8 mouse cellular contexts compared by ENCODE assay signal in the genomic region with DNA sequence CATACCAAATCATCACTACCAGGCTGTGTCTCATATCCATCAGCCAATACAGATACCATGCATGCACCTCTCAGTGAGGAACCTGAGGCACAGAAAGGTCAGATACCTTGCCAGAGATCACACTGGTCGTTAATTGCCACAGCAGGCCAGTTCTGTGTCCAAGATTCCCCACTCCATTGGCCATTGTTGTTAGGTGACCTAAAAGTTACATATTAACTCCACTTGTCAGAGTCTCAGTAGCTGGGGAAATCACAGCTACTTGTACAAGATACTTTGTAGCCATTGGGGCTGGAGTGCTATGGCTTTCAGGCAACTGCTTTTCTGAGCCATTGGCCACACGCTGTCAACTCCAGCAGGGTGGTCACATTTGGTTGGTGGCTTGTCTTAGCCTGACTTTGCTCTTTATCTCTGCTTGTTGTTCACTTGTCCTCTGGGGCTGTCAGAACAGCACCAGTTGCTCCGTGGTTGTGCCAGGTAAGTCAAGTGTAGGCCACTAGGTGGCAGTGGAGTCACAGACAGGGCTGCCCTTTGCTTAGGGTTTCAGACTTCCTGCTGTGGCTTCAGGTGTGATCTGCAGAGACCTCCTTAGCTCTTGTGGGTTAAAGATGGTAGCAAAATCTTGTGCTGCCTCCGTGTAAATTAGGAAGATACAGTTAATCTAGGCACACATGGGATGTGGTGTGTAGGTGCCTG.
DNase-seq lines count a peak whose midpoint lies in the region; ATAC-seq and TF ChIP-seq lines count a peak whose summit lies in the region.

No protein-coding gene starts in this region.

- H3K9me3 ChIP-seq in heart, embryonic 11.5 days (replicated peaks; ENCODE audit: control insufficient read depth, low read length): no peaks in the 10 kb centered on the region
- H3K9me3 ChIP-seq in midbrain, embryonic 11.5 days (ENCODE audit: control insufficient read depth, low read length): no peaks in the 10 kb centered on the region

- no peak for TF ChIP-seq POLR2A in small intestine, adult 2 months (IDR thresholded peaks at IDR 0.05; ENCODE audit: low read depth, low read length)

- DNase-seq in heart, adult 18-20 months: peak; percentile 70 to 82
- peak; percentile 69 to 78 for DNase-seq in cerebellum, adult 18-20 months
- DNase-seq in forelimb bud, embryonic 11.5 days (ENCODE audit: low read depth, low spot score): peak; percentile 80
- DNase-seq in hindlimb bud, embryonic 11.5 days (ENCODE audit: extremely low spot score, low read depth, low spot score): peak; percentile 58
- DNase-seq in left cerebral cortex, postnatal 4 days: peak; percentile 56
- DNase-seq in midbrain, embryonic 11.5 days (ENCODE audit: low spot score, missing footprints): peak; percentile 95

- no peak overlapping the region for H3K4me2 ChIP-seq in heart, embryonic 11.5 days
- no peak overlapping the region for H3K4me2 ChIP-seq in midbrain, embryonic 11.5 days

- H3K4me1 ChIP-seq in heart, embryonic 11.5 days (ENCODE audit: control insufficient read depth, insufficient read depth, low read length): peaks cover 8% of the 10 kb centered on the region
- H3K4me1 ChIP-seq in midbrain, embryonic 11.5 days (ENCODE audit: control insufficient read depth, insufficient read depth, low read length): no peaks in the 10 kb centered on the region
- H3K4me1 ChIP-seq in small intestine, adult 2 months (ENCODE audit: control insufficient read depth, insufficient read depth, insufficient read length, low read length): no peaks in the 10 kb centered on the region

- TF ChIP-seq CTCF in small intestine, adult 2 months (IDR thresholded peaks at IDR 0.05; ENCODE audit: extremely low read depth, insufficient read length, insufficient replicate concordance, low read depth, low read length): peak; percentile 91; the same call in 1 of the 2 replicates

- 22% methylated on average over 4 of the region's 4 CpGs for WGBS in heart, embryonic 11.5 days (ENCODE audit: insufficient replicate concordance)
- WGBS in midbrain, embryonic 11.5 days: 28% methylated on average over 4 of the region's 4 CpGs
- 19% methylated on average over 4 of the region's 4 CpGs for WGBS in small intestine, adult 2 months

- H3K4me3 ChIP-seq in heart, embryonic 11.5 days (ENCODE audit: low read depth, low read length): no peak overlapping the region
- H3K4me3 ChIP-seq in midbrain, embryonic 11.5 days (ENCODE audit: low read depth, low read length): no peak overlapping the region
- H3K4me3 ChIP-seq in small intestine, adult 2 months (ENCODE audit: low read depth, low read length): no peak overlapping the region

- no peak overlapping the region for H3K9ac ChIP-seq in heart, embryonic 11.5 days (ENCODE audit: low read depth, low read length)
- no peak overlapping the region for H3K9ac ChIP-seq in midbrain, embryonic 11.5 days (ENCODE audit: low read length)

- intact Hi-C loops in left cerebral cortex, postnatal 4 days (cut with DNase I): no loop called here

- ATAC-seq in heart, embryonic 11.5 days (replicated peaks; ENCODE audit: insufficient number of reproducible peaks, low FRiP score, low TSS enrichment): no peak
- ATAC-seq in midbrain, embryonic 11.5 days (ENCODE audit: low FRiP score): no peak

- H3K36me3 ChIP-seq in heart, embryonic 11.5 days (ENCODE audit: control insufficient read depth, insufficient read depth, low read length): no peaks in the 10 kb centered on the region
- 0 out of 2 replicates have a peak, but pooled peaks cover 2% of the 10 kb centered on the region for H3K36me3 ChIP-seq in midbrain, embryonic 11.5 days (ENCODE audit: control insufficient read depth, insufficient read depth, low read length)
- H3K36me3 ChIP-seq in small intestine, adult 2 months (ENCODE audit: control insufficient read depth, insufficient read depth, low read length): no peaks in the 10 kb centered on the region

- H3K27me3 ChIP-seq in heart, embryonic 11.5 days (ENCODE audit: control insufficient read depth, insufficient read depth, low read length): no peaks in the 10 kb centered on the region
- H3K27me3 ChIP-seq in midbrain, embryonic 11.5 days (ENCODE audit: control insufficient read depth, insufficient read depth, low read length): no peaks in the 10 kb centered on the region
- H3K27me3 ChIP-seq in small intestine, adult 2 months (ENCODE audit: control insufficient read depth, insufficient read depth, low read length): no peaks in the 10 kb centered on the region

- no peak overlapping the region for H3K27ac ChIP-seq in heart, embryonic 11.5 days (ENCODE audit: low read depth, low read length)
- no peak overlapping the region for H3K27ac ChIP-seq in midbrain, embryonic 11.5 days (ENCODE audit: low read depth, low read length)
- H3K27ac ChIP-seq in small intestine, adult 2 months (ENCODE audit: insufficient read depth, low read depth, low read length): no peak overlapping the region
